Mouse (Mus musculus) left cerebral cortex, adult 8-10 months (tissue): ENCODE results near the gene Olfr853. TPM values are rescaled to one million over a fixed set of nuclear protein-coding genes. Genes with fewer than 3 reads are reported as not detected.

ENCODE experiments used
- DNase-seq, 2 experiments: peaks; one replicate each; pipeline ENCODE4 v3.0.0; 2022; ENCODE audit warnings: low spot score in 2 of 2
- total RNA-seq, 4 experiments: library from RNA; stranded (reverse); gene quantifications; 2 replicates each; pipeline ENCODE4 v1.2.4; 2022

Olfr853 gene
- not detected for total RNA-seq

- no peak for DNase-seq
These were observed at the start of gene Olfr853 for GRCm38 (mm10) chr9:19540976-19541375. TSS of gene Olfr853 (minus strand) at chr9:19541076.

- DNase-seq, result no peak
These were observed 41.4 kb upstream of the Olfr853 start, which contains the start of gene Olfr855 for GRCm38 (mm10) chr9:19582317-19582716. TSS of gene Olfr855 (plus strand) at chr9:19582617.

GRCm38 (mm10) chr9:19567282-19567681 is 26.4 kb upstream of the Olfr853 start, which contains the start of gene Olfr854:
TSS of gene Olfr854 (minus strand) at chr9:19567382.
- no peak for DNase-seq

- DNase-seq, result no peak
These were observed 47.9 kb downstream of the Olfr853 start, which contains the start of gene Olfr851 for GRCm38 (mm10) chr9:19492995-19493394. TSS of gene Olfr851 (plus strand) at chr9:19493295.

Other genes with a start within 250 kb of the Olfr853 start
- not detected for gene Olfr844, start 224.7 kb downstream of the Olfr853 start, total RNA-seq
- not detected for gene Olfr845, start 204.6 kb downstream of the Olfr853 start, total RNA-seq
- not detected for gene Olfr846, start 177.1 kb downstream of the Olfr853 start, total RNA-seq
- gene Olfr847, start 162.4 kb downstream of the Olfr853 start, total RNA-seq, result not detected
- gene Olfr849, start 100.8 kb downstream of the Olfr853 start, total RNA-seq, result not detected
- gene Olfr850, start 62.8 kb downstream of the Olfr853 start, total RNA-seq, result not detected
- gene Olfr851, start 47.8 kb downstream of the Olfr853 start, total RNA-seq, result not detected
- not detected for gene Olfr854, start 26.3 kb upstream of the Olfr853 start, total RNA-seq
- not detected for gene Olfr855, start 41.5 kb upstream of the Olfr853 start, total RNA-seq
- 10 to 100 TPM; 21.9 to 26.3 (median 22.5) TPM for gene Zfp317, start 81.0 kb upstream of the Olfr853 start, total RNA-seq
- gene Olfr857, start 168.4 kb upstream of the Olfr853 start, total RNA-seq, result under 1 TPM in 1 of 4 experiments, not detected in 3; 0.14 TPM
- not detected for gene Olfr58, start 239.2 kb upstream of the Olfr853 start, total RNA-seq